Mouse (Mus musculus): ENCODE measurements around the gene Evx2. TPM values are rescaled to one million over a fixed set of nuclear protein-coding genes. Genes with fewer than 3 reads are reported as not detected.

Evx2 gene
- total RNA-seq, 1 experiment from 2014 or later: not detected

GRCm38 (mm10) chr2:74655420-74655781, 4.0 kb downstream of the Evx2 start:
- no peak for ATAC-seq (replicated peaks; ENCODE audit: insufficient number of reproducible peaks, low FRiP score, low TSS enrichment, poor library complexity, severe bottlenecking)

GRCm38 (mm10) chr2:74654743-74655419, 4.5 kb downstream of the Evx2 start:
- ATAC-seq (replicated peaks; ENCODE audit: insufficient number of reproducible peaks, low FRiP score, low TSS enrichment, poor library complexity, severe bottlenecking): no peak

DNA sequence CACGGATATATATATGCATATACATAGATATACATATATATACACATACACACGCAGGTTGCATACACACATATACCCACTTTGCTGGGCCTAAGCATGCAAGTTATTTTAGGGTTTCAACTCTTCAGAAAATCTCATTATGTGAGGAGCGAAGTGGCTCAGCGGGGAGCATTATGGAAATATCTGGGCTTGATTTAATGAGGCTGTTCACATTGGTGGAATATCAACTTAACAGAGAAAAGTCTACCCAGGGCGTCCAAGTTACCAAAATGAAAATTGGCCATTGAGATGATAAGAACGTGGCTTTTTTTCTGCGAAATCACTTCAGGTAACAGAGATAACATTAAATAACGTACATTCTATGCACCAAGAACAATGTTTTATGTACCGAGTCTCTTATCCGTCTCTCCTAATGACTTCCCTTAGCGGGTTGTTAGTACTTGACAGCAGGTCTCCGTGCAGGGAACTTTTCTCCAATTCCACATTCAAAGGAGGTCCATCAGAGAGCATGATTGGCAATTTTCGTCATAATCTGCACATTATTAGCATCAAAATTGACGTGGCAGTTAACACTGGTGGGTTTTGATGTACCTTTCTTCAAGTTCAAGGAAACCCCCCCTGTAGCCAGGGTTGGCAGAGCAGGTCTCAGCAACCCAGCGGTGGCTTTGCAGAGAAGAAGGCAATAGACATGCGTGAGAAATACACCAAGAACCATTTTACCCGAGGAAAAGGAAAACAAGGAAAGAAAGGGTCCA, 5.4 kb downstream of the Evx2 start:
- ATAC-seq (replicated peaks; ENCODE audit: insufficient number of reproducible peaks, low FRiP score, low TSS enrichment, poor library complexity, severe bottlenecking): no peak

DNA sequence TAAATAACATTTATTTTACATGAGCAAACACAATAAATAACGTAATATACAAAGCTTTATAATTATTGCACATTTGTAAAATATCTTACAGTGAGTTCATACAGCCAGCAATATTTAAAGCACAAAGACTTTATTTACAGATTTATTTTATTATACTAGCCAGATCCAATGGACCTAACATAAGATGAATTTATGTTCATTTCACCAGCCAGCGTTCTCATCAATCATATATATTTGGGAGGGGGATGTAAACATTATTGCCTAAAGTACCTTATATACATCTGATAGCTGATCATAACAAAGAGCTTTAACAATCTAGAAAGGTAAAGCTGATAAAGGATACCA, 6.4 kb downstream of the Evx2 start:
- no peak for ATAC-seq (replicated peaks; ENCODE audit: insufficient number of reproducible peaks, low FRiP score, low TSS enrichment, poor library complexity, severe bottlenecking)

- ATAC-seq (replicated peaks; ENCODE audit: insufficient number of reproducible peaks, low FRiP score, low TSS enrichment, poor library complexity, severe bottlenecking): no peak
These were observed 12.1 kb downstream of the Evx2 start for GRCm38 (mm10) chr2:74647082-74647864.

DNA sequence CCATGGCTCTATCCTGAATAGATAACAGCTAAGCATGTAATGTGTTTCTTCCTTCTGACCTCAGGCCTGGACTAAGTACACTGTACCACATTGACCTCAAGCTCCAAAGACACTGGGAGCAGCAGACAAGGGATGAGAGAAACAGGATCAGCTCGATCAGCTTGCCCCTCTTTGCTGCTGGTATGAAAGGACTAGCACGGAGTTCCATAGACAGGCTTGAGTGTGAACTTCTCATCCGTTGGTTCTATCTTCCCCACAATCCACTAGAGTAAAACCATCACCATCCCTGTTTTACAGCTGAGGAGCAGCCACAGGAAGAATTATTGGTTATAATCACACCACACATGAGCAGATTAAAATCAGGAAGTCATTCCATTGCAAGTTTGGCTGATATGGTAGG, 13.7 kb downstream of the Evx2 start:
- no peak for ATAC-seq (replicated peaks; ENCODE audit: insufficient number of reproducible peaks, low FRiP score, low TSS enrichment, poor library complexity, severe bottlenecking)

GRCm38 (mm10) chr2:74642431-74642830, 16.9 kb downstream of the Evx2 start:
- ATAC-seq (replicated peaks; ENCODE audit: insufficient number of reproducible peaks, low FRiP score, low TSS enrichment, poor library complexity, severe bottlenecking): no peak

GRCm38 (mm10) chr2:74635412-74635811, 23.9 kb downstream of the Evx2 start:
- ATAC-seq (replicated peaks; ENCODE audit: insufficient number of reproducible peaks, low FRiP score, low TSS enrichment, poor library complexity, severe bottlenecking): no peak

DNA sequence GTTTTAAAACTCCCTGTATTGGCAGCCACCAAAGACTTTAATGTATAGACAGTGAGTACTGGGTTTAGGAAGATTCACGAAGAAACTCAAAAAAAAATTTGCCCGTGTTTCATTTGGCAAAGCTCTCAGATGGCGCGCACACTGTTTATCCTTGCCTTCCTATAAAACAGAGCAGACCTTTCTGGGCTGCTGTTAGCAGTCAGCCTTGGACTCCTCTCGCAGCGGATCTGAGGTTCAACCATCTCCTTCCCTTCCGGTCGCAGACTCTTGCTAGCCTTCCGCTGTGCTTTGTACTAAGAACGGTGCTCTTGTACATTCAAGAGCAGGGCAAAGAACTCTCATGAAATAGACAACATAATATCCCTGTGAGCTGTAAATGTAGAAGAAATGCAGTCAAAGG, 39.0 kb downstream of the Evx2 start:
- ATAC-seq (replicated peaks; ENCODE audit: insufficient number of reproducible peaks, low FRiP score, low TSS enrichment, poor library complexity, severe bottlenecking): no peak

- ATAC-seq (replicated peaks; ENCODE audit: insufficient number of reproducible peaks, low FRiP score, low TSS enrichment, poor library complexity, severe bottlenecking): no peak
These were observed 39.6 kb downstream of the Evx2 start for GRCm38 (mm10) chr2:74619676-74620246.

- no peak for ATAC-seq (replicated peaks; ENCODE audit: insufficient number of reproducible peaks, low FRiP score, low TSS enrichment, poor library complexity, severe bottlenecking)
These were observed 41.7 kb downstream of the Evx2 start for GRCm38 (mm10) chr2:74617706-74618105.

DNA sequence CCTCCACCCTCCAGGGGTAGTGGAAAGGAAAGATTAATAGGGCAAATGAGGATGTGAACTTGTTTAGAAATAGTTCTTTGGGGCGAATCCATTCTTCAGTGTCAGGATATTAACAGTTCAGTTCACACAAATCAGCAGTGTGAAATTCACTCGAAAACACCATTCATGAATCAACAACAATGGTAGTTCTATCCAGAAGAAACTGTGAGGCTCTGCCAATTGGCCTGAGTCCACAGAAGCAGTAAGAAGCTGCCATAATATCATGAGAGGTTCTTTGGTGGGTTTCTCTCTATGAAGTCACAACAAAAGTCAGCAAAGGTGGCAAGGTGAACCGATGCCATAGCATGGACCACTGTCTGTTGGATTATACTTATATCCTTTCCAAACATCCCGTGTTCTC, 48.0 kb downstream of the Evx2 start:
- ATAC-seq (replicated peaks; ENCODE audit: insufficient number of reproducible peaks, low FRiP score, low TSS enrichment, poor library complexity, severe bottlenecking): no peak

DNA sequence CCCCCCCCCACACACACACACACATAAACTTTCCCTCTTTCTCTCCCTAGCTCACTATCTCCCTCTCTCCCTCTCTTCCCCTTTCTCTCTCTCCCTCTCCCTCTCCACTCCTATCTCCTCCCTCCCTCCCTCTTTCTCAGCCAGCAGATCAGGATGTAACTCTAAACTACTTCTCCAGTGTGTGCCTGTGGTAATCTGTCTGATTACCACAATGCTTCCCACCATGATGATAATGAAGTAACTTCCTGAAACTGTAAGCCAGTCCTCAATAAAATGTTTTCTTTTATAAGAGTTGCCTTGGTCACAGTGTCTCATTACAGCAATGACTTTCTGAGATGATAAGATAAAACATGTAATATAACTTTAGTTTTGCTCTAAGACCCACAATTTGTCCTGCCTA, 50.0 kb downstream of the Evx2 start:
- peak; percentile 47; the same call in 1 of the 2 replicates for ATAC-seq (replicated peaks; ENCODE audit: insufficient number of reproducible peaks, low FRiP score, low TSS enrichment, poor library complexity, severe bottlenecking)

DNA sequence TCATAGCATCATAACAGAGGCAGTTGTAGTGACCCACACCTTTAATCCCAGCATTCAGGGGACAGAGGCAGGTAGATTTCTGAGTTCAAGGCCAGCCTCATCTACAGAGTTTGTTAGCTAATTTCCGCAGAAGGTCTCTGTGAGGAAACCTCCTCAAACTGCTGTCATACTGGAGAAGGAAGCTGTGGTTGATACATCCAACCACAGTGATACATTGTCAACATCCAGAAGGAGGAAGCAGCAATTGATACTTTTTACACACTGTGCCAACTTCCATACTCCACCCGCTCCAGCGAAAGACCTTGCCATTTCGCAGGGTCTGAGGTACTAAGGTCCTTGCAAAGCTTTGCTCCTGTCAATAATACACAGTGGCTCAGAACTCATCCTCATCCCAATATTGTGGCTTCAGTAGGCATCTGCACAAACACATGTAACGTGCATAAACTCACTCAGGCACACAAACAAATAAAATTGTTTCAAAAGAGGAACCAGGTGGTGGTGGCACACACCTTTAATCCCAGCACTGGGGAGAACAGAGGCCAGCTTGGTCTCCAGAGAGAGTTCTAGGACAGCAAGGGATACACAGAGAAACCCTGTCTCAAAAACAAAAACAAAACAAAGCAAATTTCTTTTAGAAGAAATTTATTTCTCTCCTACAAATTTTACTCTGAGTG, 53.1 kb downstream of the Evx2 start:
- peak; percentile 97 for ATAC-seq (replicated peaks; ENCODE audit: insufficient number of reproducible peaks, low FRiP score, low TSS enrichment, poor library complexity, severe bottlenecking)

- no peak for ATAC-seq (replicated peaks; ENCODE audit: insufficient number of reproducible peaks, low FRiP score, low TSS enrichment, poor library complexity, severe bottlenecking)
These were observed 55.3 kb downstream of the Evx2 start for GRCm38 (mm10) chr2:74604011-74604410.
